Mouse (Mus musculus): ENCODE measurements around the gene Dnmt3c.

DNA sequence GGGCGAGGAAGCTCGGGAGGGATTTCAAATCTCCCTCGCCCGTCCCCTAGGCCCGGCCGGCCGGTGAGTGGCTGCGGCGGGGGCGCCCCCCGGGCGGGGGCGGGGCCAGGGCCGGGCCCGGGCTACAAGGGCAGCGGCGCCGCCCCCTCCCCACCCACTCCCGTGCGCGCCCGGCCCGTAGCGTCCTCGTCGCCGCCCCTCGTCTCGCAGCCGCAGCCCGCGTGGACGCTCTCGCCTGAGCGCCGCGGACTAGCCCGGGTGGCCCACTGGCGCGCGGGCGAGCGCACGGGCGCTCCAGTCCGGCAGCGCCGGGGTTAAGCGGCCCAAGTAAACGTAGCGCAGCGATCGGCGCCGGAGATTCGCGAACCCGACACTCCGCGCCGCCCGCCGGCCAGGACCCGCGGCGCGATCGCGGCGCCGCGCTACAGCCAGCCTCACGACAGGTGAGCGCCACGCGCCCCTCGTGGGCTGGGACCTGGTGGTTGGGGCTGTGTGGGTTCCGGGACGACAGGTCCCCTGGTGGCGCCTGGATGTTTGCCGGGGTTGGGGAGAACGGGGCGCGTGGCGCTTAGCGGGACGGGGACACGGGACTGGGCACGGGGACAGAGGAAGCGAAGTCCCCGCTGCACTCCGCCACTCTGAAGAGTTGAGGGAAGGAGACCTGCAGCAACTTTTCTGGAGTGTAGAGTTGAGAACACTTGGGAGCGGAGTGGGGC lies 47.0 kb upstream of the Dnmt3c start, which contains the start of gene Dnmt3b:
- TF ChIP-seq CTCF (IDR thresholded peaks at IDR 0.05; ENCODE audit: low read depth) (no peak), EP300 (IDR thresholded peaks at IDR 0.05; ENCODE audit: low read depth) (no peak)

All from heart, postnatal 0 days (tissue).